Mouse (Mus musculus): ENCODE data around the gene Sept12. TPM values are rescaled to one million over a fixed set of nuclear protein-coding genes. Genes with fewer than 3 reads are reported as not detected.

Gene Sept12
- total RNA-seq, 2 experiments from 2014 or later: not detected

- no peak for DNase-seq (ENCODE audit: low spot score in 2 of 2)
These were observed 59.2 kb downstream of the Sept12 start, which contains the start of gene Nudt16l1 for GRCm38 (mm10) chr16:4938461-4938860. TSS of gene Nudt16l1 (plus strand) at chr16:4938761.

DNA sequence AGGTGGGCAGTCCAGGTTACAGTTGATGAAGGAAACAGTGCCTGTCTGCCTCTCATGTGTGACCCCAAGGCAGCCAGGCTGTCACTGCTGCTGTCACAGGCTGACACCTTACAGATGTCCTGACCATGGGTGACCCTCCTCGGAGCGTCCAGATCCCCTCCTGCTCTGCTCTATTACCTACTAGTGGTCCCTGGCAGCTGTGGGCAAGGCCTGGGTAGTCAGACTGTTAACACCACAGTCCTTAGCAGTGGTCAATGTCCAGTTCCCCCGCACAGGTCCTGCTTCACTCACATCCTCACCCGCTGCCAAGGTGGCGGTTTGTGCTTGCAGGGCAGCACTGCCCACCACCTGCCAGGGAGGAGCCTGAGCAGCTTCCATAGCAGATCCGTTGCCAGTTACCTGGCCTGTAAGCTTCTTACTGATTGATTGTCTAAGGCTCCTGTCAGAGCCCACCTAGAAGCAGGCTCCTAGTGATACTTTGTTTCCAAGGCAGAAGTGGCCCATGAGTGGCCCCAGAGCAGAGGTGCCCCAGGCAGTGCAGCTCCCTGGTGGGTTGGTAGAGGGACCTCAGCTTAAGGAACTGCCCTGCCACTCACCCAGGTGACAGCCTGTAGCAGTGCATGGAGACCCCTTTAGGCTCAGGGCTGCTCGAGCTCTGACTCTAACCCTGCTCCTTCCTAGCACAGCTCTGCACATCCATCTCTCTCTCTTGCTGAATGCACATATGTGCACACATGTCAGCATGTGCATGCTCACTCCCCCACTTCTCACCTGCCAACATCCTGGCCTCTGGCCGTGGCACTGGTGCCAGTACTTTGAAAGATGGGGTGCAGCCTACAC, 60.1 kb downstream of the Sept12 start:
- DNase-seq (ENCODE audit: low spot score in 2 of 2): no peak

Other genes starting within 250 kb of the Sept12 start
- gene Cdip1, start 207.6 kb downstream of the Sept12 start, total RNA-seq (2021): 100 to 1,000 TPM; 137 to 139 TPM
- gene 4930562C15Rik, start 162.4 kb downstream of the Sept12 start, total RNA-seq (2021): not detected
- gene Ubald1, start 117.5 kb downstream of the Sept12 start, total RNA-seq (2021): 10 to 100 TPM; 68.9 to 74.7 TPM
- gene Mgrn1, start 111.6 kb downstream of the Sept12 start, total RNA-seq (2021): 100 to 1,000 TPM; 164 to 168 TPM
- 10 to 100 TPM; 67.0 to 76.3 TPM for gene Nudt16l1, start 59.1 kb downstream of the Sept12 start, total RNA-seq (2021)
- gene Anks3, start 33.6 kb downstream of the Sept12 start, total RNA-seq (2021): 10 to 100 TPM; 55.4 to 61.0 TPM
- not detected for gene Smim22, start 9.4 kb upstream of the Sept12 start, total RNA-seq (2021)
- 100 to 1,000 TPM; 202 to 206 TPM for gene Rogdi, start 15.7 kb upstream of the Sept12 start, total RNA-seq (2021)
- gene Glyr1, start 52.0 kb upstream of the Sept12 start, total RNA-seq (2021): 100 to 1,000 TPM; 129 to 132 TPM
- gene Ubn1, start 52.2 kb upstream of the Sept12 start, total RNA-seq (2021): 10 to 100 TPM; 34.1 to 36.5 TPM
- under 1 TPM; 0.51 to 0.91 TPM for gene Ppl, start 134.6 kb upstream of the Sept12 start, total RNA-seq (2021)
- under 1 TPM; 0.29 to 0.89 TPM for gene Sec14l5, start 149.3 kb upstream of the Sept12 start, total RNA-seq (2021)
- gene Nagpa, start 206.2 kb upstream of the Sept12 start, total RNA-seq (2021): 1 to 10 TPM; 7.7 to 9.2 TPM
- 10 to 100 TPM; 12.1 to 13.6 TPM for gene AU021092, start 224.4 kb upstream of the Sept12 start, total RNA-seq (2021)
- gene Alg1, start 235.8 kb upstream of the Sept12 start, total RNA-seq (2021): 10 to 100 TPM; 29.7 to 32.3 TPM

Data from layer of hippocampus, postnatal 10 days (tissue).